ENCODE assay signal across 7 mouse cellular contexts in genomic region chr9:118294011-118294410, GRCm38 (mm10).
"Had no signal": no experiment of that assay in that cellular context is flagged by ENCODE, and none has a peak within 500 bp of the region (broad histone marks: within the 10 kb centered on the region; RNA-seq: fewer than 3 reads in every experiment).

No protein-coding gene starts in this region.

- DNase-seq: kidney, postnatal 36 days; lung, adult 2 months; lung, postnatal 4 days; right cerebral cortex, postnatal 14 days; thymus, postnatal 36 days had no signal

- ATAC-seq: lung, postnatal 0 days; midbrain, embryonic 15.5 days had no signal
